Mouse (Mus musculus) G1E (cell line): ENCODE results near the gene Trem2.

Experiments used
- CTCF ChIP-seq: IDR thresholded peaks from 2 replicates; pipeline ENCODE4 v1.5.1; 2012; ENCODE audit warnings: low read depth, low read length, inconsistent platforms, mixed read lengths
- GATA1 ChIP-seq: IDR thresholded peaks from 2 replicates; pipeline ENCODE4 v1.6.1; 2012; ENCODE audit warnings: borderline replicate concordance, low read length, inconsistent platforms, mixed read lengths
- GATA2 ChIP-seq: IDR thresholded peaks from 2 replicates; pipeline ENCODE4 v1.6.1; 2012; ENCODE audit warnings: low read depth, low read length, inconsistent platforms, borderline replicate concordance

GRCm38 (mm10) chr17:48300861-48301260 lies 45.3 kb upstream of the Trem2 start:
- TF ChIP-seq CTCF: no peak
- no peak for TF ChIP-seq GATA1
- TF ChIP-seq GATA2: no peak
